Mouse (Mus musculus): ENCODE data around the gene Slc35f3. TPM values are rescaled to one million over a fixed set of nuclear protein-coding genes. Genes with fewer than 3 reads are reported as not detected.

Slc35f3 gene
- polyA plus RNA-seq, 1 experiment from 2014 or later, result 0.98 TPM

- no peak overlapping the region for H3K4me3 ChIP-seq (replicated peaks; ENCODE audit: low read length)
- no peak overlapping the region for H3K27ac ChIP-seq (ENCODE audit: low read length)
- no peak overlapping the region for H3K9ac ChIP-seq (ENCODE audit: low read length)
- no peak overlapping the region for H3K4me2 ChIP-seq (ENCODE audit: low read depth, low read length)
- no peaks in the 10 kb centered on the region for H3K4me1 ChIP-seq (ENCODE audit: control insufficient read depth, insufficient read depth, low read length)
- WGBS, result 65% methylated on average over 2 of the region's 2 CpGs
- H3K27me3 ChIP-seq (ENCODE audit: control insufficient read depth, insufficient read depth, low read length), result no peaks in the 10 kb centered on the region
- H3K36me3 ChIP-seq (ENCODE audit: control insufficient read depth, insufficient read depth, low read length), result peaks cover 4% of the 10 kb centered on the region; the same call in 1 of the 2 replicates
- ATAC-seq (ENCODE audit: insufficient read depth, low FRiP score), result no peak
- no peaks in the 10 kb centered on the region for H3K9me3 ChIP-seq (replicated peaks; ENCODE audit: control insufficient read depth, low read length)
Measured at GRCm38 (mm10) chr8:126438937-126439336, 140.6 kb downstream of the Slc35f3 start.

Other genes starting within 250 kb of the Slc35f3 start
- 49.0 and 56.7 TPM in 2 replicates for gene Coa6, start 124.0 kb downstream of the Slc35f3 start, polyA plus RNA-seq (2015; fragmentation: Nextera tagmentation; extraction: Ambion mirVana)
- 1.6 and 2.2 TPM in 2 replicates for gene Tarbp1, start 176.5 kb downstream of the Slc35f3 start, polyA plus RNA-seq (2015; fragmentation: Nextera tagmentation; extraction: Ambion mirVana)